Mouse (Mus musculus) stomach, postnatal 0 days (tissue): ENCODE measurements around the gene Cc2d1a.

ENCODE experiments used
- CTCF ChIP-seq: IDR thresholded peaks from 2 replicates; pipeline ENCODE4 v1.5.1; 2016; ENCODE audit warnings: antibody characterized with exemption, low read depth, mild to moderate bottlenecking, moderate library complexity
- EP300 ChIP-seq: optimal IDR thresholded peaks from 2 replicates; pipeline ENCODE3; 2016; ENCODE audit warnings: antibody characterized with exemption

DNA sequence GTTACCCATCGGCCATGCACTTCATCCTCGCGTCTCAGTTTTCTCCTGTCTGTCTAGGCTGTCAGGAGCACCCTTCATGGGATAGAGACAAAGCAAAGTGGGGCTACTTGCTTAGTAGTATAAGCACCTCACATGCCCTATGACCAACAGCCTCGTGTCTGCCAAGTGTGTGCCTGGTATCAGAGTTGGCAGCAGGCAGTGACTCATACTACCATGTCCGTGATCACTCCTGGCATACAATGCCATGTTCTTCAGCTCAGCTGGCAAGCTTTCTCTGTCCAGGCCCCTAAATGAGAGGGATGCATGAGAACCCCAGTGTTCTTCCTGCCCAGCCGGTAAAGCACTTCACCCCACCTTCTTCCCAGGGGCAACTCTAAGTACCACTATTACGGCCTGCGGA is 57.2 kb downstream of the Cc2d1a start:
- TF ChIP-seq CTCF, result no peak
- TF ChIP-seq EP300, result no peak
